27 mouse cellular contexts compared by ENCODE assay signal in the genomic region with DNA sequence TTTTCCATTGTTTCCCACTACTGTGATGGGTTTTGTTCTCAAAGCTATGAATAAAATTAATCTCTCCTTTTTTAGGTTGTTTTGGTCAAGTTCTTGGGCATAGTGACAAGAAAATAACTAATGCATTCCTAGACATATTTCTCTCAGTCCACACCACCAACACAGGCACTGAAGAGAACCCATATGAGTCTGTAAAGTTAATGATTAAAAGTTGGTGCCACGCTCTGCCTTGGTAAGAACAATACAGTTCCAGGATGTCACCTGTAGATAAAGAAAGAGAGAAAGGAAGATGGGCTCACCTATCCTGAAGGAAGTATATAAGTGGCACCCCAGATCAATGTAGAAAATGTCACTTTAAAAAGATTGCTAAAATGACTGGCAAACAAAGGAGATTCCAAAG.
"Had no signal": no experiment of that assay in that cellular context is flagged by ENCODE, and none has a peak within 500 bp of the region (broad histone marks: within the 10 kb centered on the region; RNA-seq: fewer than 3 reads in every experiment).

No protein-coding gene starts in this region.

- H3K9me3 ChIP-seq: embryonic facial prominence, embryonic 10.5 days; embryonic facial prominence, embryonic 12.5 days; embryonic facial prominence, embryonic 13.5 days; embryonic facial prominence, embryonic 15.5 days; forebrain, embryonic 10.5 days; forebrain, embryonic 12.5 days; forebrain, embryonic 13.5 days; forebrain, embryonic 15.5 days had no signal

- H3K4me2 ChIP-seq: embryonic facial prominence, embryonic 12.5 days; embryonic facial prominence, embryonic 13.5 days; embryonic facial prominence, embryonic 15.5 days; forebrain, embryonic 12.5 days; forebrain, embryonic 13.5 days; forebrain, embryonic 15.5 days had no signal

- H3K27ac ChIP-seq: embryonic facial prominence, embryonic 10.5 days; embryonic facial prominence, embryonic 12.5 days; embryonic facial prominence, embryonic 13.5 days; embryonic facial prominence, embryonic 15.5 days; forebrain, embryonic 10.5 days; forebrain, embryonic 12.5 days; forebrain, embryonic 13.5 days; forebrain, embryonic 15.5 days; gastrocnemius, adult 2 months had no signal

- H3K36me3 ChIP-seq: embryonic facial prominence, embryonic 10.5 days; embryonic facial prominence, embryonic 12.5 days; embryonic facial prominence, embryonic 13.5 days; embryonic facial prominence, embryonic 15.5 days; forebrain, embryonic 10.5 days; forebrain, embryonic 12.5 days; forebrain, embryonic 15.5 days had no signal

- H3K4me1 ChIP-seq: embryonic facial prominence, embryonic 10.5 days; embryonic facial prominence, embryonic 12.5 days; embryonic facial prominence, embryonic 13.5 days; embryonic facial prominence, embryonic 15.5 days; forebrain, embryonic 10.5 days; forebrain, embryonic 12.5 days; forebrain, embryonic 13.5 days; forebrain, embryonic 15.5 days had no signal

- H3K4me3 ChIP-seq: embryonic facial prominence, embryonic 10.5 days; embryonic facial prominence, embryonic 12.5 days; embryonic facial prominence, embryonic 13.5 days; embryonic facial prominence, embryonic 15.5 days; erythroblast, embryonic 14.5 days; forebrain, embryonic 10.5 days; forebrain, embryonic 12.5 days; forebrain, embryonic 13.5 days; forebrain, embryonic 15.5 days; gastrocnemius, adult 2 months had no signal

- DNase-seq: cerebellum, adult 2 months; cerebellum, adult 8-10 months; cerebellum, adult 9-10 months; cerebellum, adult 9-11 months; cerebellum, postnatal 10 days; cerebellum, postnatal 14 days; cerebellum, postnatal 25 days; cerebellum, postnatal 36 days; embryo, embryonic 11 days; forebrain, postnatal 0 days; gastrocnemius, adult 2 months; gastrocnemius, postnatal 10 days; gastrocnemius, postnatal 14 days; gastrocnemius, postnatal 25 days; gastrocnemius, postnatal 36 days; heart, adult 18-20 months had no signal

- H3K9ac ChIP-seq: embryonic facial prominence, embryonic 12.5 days; embryonic facial prominence, embryonic 13.5 days; embryonic facial prominence, embryonic 15.5 days; forebrain, embryonic 12.5 days; forebrain, embryonic 13.5 days; forebrain, embryonic 15.5 days; forebrain, postnatal 0 days had no signal

- ATAC-seq: forebrain, embryonic 13.5 days; forebrain, embryonic 14.5 days; forebrain, embryonic 15.5 days; forebrain, embryonic 16.5 days; forebrain, postnatal 0 days had no signal

- H3K27me3 ChIP-seq: embryonic facial prominence, embryonic 12.5 days; embryonic facial prominence, embryonic 13.5 days; embryonic facial prominence, embryonic 15.5 days; forebrain, embryonic 12.5 days; forebrain, embryonic 13.5 days; forebrain, embryonic 15.5 days had no signal
